Mouse (Mus musculus) intestine, embryonic 16.5 days (tissue): ENCODE measurements around the gene Kalrn. TPM values are rescaled to one million over a fixed set of nuclear protein-coding genes. Genes with fewer than 3 reads are reported as not detected.

Experiments
- ATAC-seq: fragments of 200-750 bp; cut with Nextera tagmentation; 2 replicates; pipeline ENCODE4 v1.8.0; 2017; ENCODE audit warnings: moderate TSS enrichment, moderate library complexity
- H3K27ac ChIP-seq: fragments of 300-500 bp; sonication (generic); 2 replicates; pipeline ENCODE4 v1.5.1; 2014; ENCODE audit warnings: mild to moderate bottlenecking, low read length
- H3K27me3 ChIP-seq: fragments of 300-500 bp; sonication (generic); replicated peaks from 2 replicates; pipeline ENCODE4 v1.6.1; 2014; ENCODE audit warnings: low read length, control low read depth, mixed read lengths; ENCODE audit not compliant: control insufficient read depth, insufficient read depth
- H3K36me3 ChIP-seq: fragments of 300-500 bp; sonication (generic); 2 replicates; pipeline ENCODE4 v1.6.1; 2014; ENCODE audit warnings: low read length, control low read depth; ENCODE audit not compliant: control insufficient read depth, insufficient read depth
- H3K4me1 ChIP-seq: fragments of 300-500 bp; sonication (generic); 2 replicates; pipeline ENCODE4 v1.6.1; 2014; ENCODE audit warnings: low read length, control low read depth, mixed read lengths; ENCODE audit not compliant: control insufficient read depth, insufficient read depth
- H3K4me2 ChIP-seq: fragments of 300-500 bp; sonication (generic); 2 replicates; pipeline ENCODE4 v1.6.1; 2014; ENCODE audit warnings: low read depth, low read length, control low read depth
- H3K4me3 ChIP-seq: fragments of 300-500 bp; sonication (generic); 2 replicates; pipeline ENCODE4 v1.5.1; 2014; ENCODE audit warnings: mild to moderate bottlenecking, low read length
- H3K9ac ChIP-seq: fragments of 300-500 bp; sonication (generic); 2 replicates; pipeline ENCODE4 v1.6.1; 2014; ENCODE audit warnings: low read depth, low read length
- H3K9me3 ChIP-seq: fragments of 300-500 bp; sonication (generic); 2 replicates; pipeline ENCODE4 v1.6.1; 2016; ENCODE audit warnings: low read length, control low read depth; ENCODE audit not compliant: control insufficient read depth
- WGBS: fragments of 180-500 bp; shearing (Covaris S2); extraction: QIAGEN DNeasy Blood & Tissue Kit; methylation state at CpG from one replicate; pipeline ENCODE4 v1.1.7; 2014; 5-methylcytosine and 5-hydroxymethylcytosine counted together
- polyA plus RNA-seq: library from polyadenylated mRNA; unstranded; fragments of >200 nt; fragmentation: Nextera tagmentation; extraction: Ambion mirVana; gene quantifications from 2 replicates; pipeline ENCODE4 v1.2.1, GENCODE M21; 2015

Kalrn gene
- polyA plus RNA-seq, 1 experiment from 2014 or later, result 11.1 TPM

- no peaks in the 10 kb centered on the region for H3K27me3 ChIP-seq
- H3K4me3 ChIP-seq, result no peak overlapping the region
- no peak for ATAC-seq
- H3K36me3 ChIP-seq, result no peaks in the 10 kb centered on the region
- 0 out of 2 replicates have a peak overlapping the region, but pooled peaks have one; percentile 29 for H3K27ac ChIP-seq
- peaks cover 33% of the 10 kb centered on the region for H3K4me1 ChIP-seq
- 62% methylated on average over 11 of the region's 11 CpGs for WGBS
- H3K4me2 ChIP-seq, result no peak overlapping the region
- no peak overlapping the region for H3K9ac ChIP-seq
- H3K9me3 ChIP-seq, result no peaks in the 10 kb centered on the region
Measured at GRCm38 (mm10) chr16:33942341-33942740, 631.0 kb downstream of the Kalrn start.

GRCm38 (mm10) chr16:33941271-33941781, 632.0 kb downstream of the Kalrn start:
- 30% methylated on average over 11 of the region's 11 CpGs for WGBS
- H3K4me3 ChIP-seq, result no peak overlapping the region
- peak overlapping the region; percentile 23 for H3K27ac ChIP-seq
- peak; percentile 48 for ATAC-seq
- no peaks in the 10 kb centered on the region for H3K36me3 ChIP-seq
- no peak overlapping the region for H3K9ac ChIP-seq
- no peaks in the 10 kb centered on the region for H3K27me3 ChIP-seq
- H3K4me1 ChIP-seq, result peaks cover 33% of the 10 kb centered on the region
- H3K9me3 ChIP-seq, result no peaks in the 10 kb centered on the region
- no peak overlapping the region for H3K4me2 ChIP-seq

- Histone ChIP-seq H3K27ac (no peak overlapping the region), H3K4me2 (no peak overlapping the region), H3K4me3 (no peak overlapping the region), H3K9me3 (no peaks in the 10 kb centered on the region), H3K36me3 (no peaks in the 10 kb centered on the region), H3K27me3 (no peaks in the 10 kb centered on the region), H3K9ac (no peak overlapping the region), H3K4me1 (peaks cover 31% of the 10 kb centered on the region)
- 79% methylated on average over 5 of the region's 5 CpGs for WGBS
- no peak for ATAC-seq
Measured at GRCm38 (mm10) chr16:33940095-33940494, 633.2 kb downstream of the Kalrn start.

- Histone ChIP-seq H3K4me1 (peaks cover 29% of the 10 kb centered on the region), H3K27ac (no peak overlapping the region), H3K9me3 (no peaks in the 10 kb centered on the region), H3K36me3 (no peaks in the 10 kb centered on the region), H3K9ac (no peak overlapping the region), H3K4me3 (no peak overlapping the region), H3K4me2 (no peak overlapping the region), H3K27me3 (no peaks in the 10 kb centered on the region)
- WGBS, result 53% methylated on average over 9 of the region's 9 CpGs
- no peak for ATAC-seq
Measured at GRCm38 (mm10) chr16:33939636-33940035, 633.7 kb downstream of the Kalrn start.

- H3K36me3 ChIP-seq, result no peaks in the 10 kb centered on the region
- no peaks in the 10 kb centered on the region for H3K9me3 ChIP-seq
- 76% methylated on average over 2 of the region's 2 CpGs for WGBS
- H3K4me2 ChIP-seq, result no peak overlapping the region
- no peak overlapping the region for H3K4me3 ChIP-seq
- no peak overlapping the region for H3K9ac ChIP-seq
- no peaks in the 10 kb centered on the region for H3K27me3 ChIP-seq
- no peak overlapping the region for H3K27ac ChIP-seq
- peaks cover 32% of the 10 kb centered on the region for H3K4me1 ChIP-seq
- ATAC-seq, result no peak
Measured at GRCm38 (mm10) chr16:33939133-33939531, 634.2 kb downstream of the Kalrn start.

GRCm38 (mm10) chr16:33938311-33939132, 634.8 kb downstream of the Kalrn start:
- H3K27ac ChIP-seq, result no peak overlapping the region
- WGBS, result 64% methylated on average over 12 of the region's 12 CpGs

GRCm38 (mm10) chr16:33937567-33937966, 635.8 kb downstream of the Kalrn start:
- H3K4me2 ChIP-seq, result no peak overlapping the region
- no peaks in the 10 kb centered on the region for H3K36me3 ChIP-seq
- H3K4me3 ChIP-seq, result no peak overlapping the region
- no peak for ATAC-seq
- 82% methylated on average over 8 of the region's 8 CpGs for WGBS
- peaks cover 33% of the 10 kb centered on the region for H3K4me1 ChIP-seq
- H3K9me3 ChIP-seq, result no peaks in the 10 kb centered on the region
- H3K27me3 ChIP-seq, result no peaks in the 10 kb centered on the region
- H3K27ac ChIP-seq, result no peak overlapping the region
- H3K9ac ChIP-seq, result no peak overlapping the region

More at GRCm38 (mm10) chr16:33938311-33939132, 634.8 kb downstream of the Kalrn start:
- H3K9ac ChIP-seq, result no peak overlapping the region
- no peak for ATAC-seq
- no peaks in the 10 kb centered on the region for H3K27me3 ChIP-seq
- H3K4me2 ChIP-seq, result no peak overlapping the region
- no peaks in the 10 kb centered on the region for H3K36me3 ChIP-seq
- no peaks in the 10 kb centered on the region for H3K9me3 ChIP-seq
- no peak overlapping the region for H3K4me3 ChIP-seq
- H3K4me1 ChIP-seq, result peaks cover 35% of the 10 kb centered on the region

GRCm38 (mm10) chr16:33936885-33937284, 636.4 kb downstream of the Kalrn start:
- H3K4me2 ChIP-seq, result no peak overlapping the region
- ATAC-seq, result no peak
- no peak overlapping the region for H3K27ac ChIP-seq
- H3K9me3 ChIP-seq, result no peaks in the 10 kb centered on the region
- no peak overlapping the region for H3K4me3 ChIP-seq
- WGBS, result 83% methylated on average over 4 of the region's 4 CpGs
- H3K36me3 ChIP-seq, result no peaks in the 10 kb centered on the region
- H3K9ac ChIP-seq, result no peak overlapping the region
- no peaks in the 10 kb centered on the region for H3K27me3 ChIP-seq
- H3K4me1 ChIP-seq, result peaks cover 29% of the 10 kb centered on the region

- Histone ChIP-seq H3K36me3 (no peaks in the 10 kb centered on the region), H3K4me2 (no peak overlapping the region), H3K27ac (no peak overlapping the region), H3K4me3 (no peak overlapping the region), H3K4me1 (peaks cover 19% of the 10 kb centered on the region), H3K9me3 (no peaks in the 10 kb centered on the region), H3K9ac (no peak overlapping the region), H3K27me3 (no peaks in the 10 kb centered on the region)
- no peak for ATAC-seq
- WGBS, result 95% methylated on average over 6 of the region's 6 CpGs
Measured at GRCm38 (mm10) chr16:33935407-33935785, 637.9 kb downstream of the Kalrn start.
